Mouse (Mus musculus): ENCODE measurements around the gene Nudt19. TPM values are rescaled to one million over a fixed set of nuclear protein-coding genes. Genes with fewer than 3 reads are reported as not detected.

Gene Nudt19
- total RNA-seq (2023) = 10 to 100 TPM; 12.9 to 13.7 TPM

DNA sequence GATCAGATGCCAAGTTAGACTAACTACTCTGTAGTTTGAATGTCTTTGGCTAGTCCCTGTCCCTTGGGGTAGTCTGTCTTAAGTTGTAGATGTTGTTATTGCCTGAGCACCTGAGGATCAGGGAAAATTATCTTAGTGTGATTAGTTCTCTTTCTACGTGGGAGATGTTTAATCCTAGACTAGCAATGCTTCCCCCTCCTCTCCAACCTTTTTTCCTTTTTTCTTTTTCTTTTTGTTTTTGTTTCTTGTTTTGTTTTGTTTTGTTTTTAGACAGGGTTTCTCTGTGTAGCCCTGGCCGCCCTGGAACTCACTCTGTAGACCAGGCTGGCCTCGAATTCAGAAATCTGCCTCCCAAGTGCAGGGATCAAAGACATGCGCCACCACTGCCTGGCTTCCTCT lies at the start of gene Nudt19:
TSS of gene Nudt19 (minus strand) at position 100 of the 399 bp plus-strand sequence.

DNA sequence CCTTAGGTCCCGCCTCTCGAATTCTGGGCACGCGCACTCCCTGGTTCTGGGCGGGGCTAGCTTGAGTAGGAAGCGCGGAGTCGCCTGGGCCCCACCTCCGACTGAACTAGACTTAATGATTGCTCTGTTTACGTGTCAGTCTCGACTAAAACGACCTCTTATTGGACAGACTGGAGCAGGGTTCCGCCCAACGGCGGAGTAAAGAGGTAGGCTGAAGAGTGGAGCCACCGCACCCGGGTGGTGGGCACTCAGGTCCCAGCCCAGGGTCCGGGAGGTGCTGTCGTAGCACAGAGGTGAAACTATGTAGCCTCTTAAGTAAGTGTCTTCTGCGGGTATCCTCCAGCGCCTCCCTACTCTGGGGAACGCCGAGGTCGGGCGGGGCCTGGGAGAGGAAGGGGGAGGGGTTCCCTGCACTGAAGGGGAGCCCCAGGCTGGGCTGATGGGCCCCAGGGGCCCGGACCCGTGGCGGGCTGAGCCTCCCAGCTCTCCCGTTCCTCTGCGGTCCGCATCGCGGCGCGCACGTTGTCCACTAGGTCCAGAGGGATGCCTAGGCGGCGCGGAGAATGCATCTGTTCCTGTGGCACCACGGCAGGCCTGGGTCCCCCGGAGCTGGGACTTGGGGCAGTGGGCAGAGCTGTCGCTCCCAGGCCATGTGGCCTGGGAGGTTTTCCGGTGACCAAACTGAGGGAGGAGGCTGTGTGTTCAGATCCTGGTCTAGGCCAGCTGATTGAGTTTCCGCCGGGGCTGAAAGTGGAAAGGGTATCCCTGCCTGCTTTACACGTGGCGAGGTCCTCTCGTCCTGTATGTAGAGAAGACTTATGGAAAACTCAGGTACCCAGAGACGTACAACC lies 30.2 kb upstream of the Nudt19 start, which contains the start of gene Ankrd27:
TSS of gene Ankrd27 (plus strand) at position 190 of the 851 bp plus-strand sequence.

DNA sequence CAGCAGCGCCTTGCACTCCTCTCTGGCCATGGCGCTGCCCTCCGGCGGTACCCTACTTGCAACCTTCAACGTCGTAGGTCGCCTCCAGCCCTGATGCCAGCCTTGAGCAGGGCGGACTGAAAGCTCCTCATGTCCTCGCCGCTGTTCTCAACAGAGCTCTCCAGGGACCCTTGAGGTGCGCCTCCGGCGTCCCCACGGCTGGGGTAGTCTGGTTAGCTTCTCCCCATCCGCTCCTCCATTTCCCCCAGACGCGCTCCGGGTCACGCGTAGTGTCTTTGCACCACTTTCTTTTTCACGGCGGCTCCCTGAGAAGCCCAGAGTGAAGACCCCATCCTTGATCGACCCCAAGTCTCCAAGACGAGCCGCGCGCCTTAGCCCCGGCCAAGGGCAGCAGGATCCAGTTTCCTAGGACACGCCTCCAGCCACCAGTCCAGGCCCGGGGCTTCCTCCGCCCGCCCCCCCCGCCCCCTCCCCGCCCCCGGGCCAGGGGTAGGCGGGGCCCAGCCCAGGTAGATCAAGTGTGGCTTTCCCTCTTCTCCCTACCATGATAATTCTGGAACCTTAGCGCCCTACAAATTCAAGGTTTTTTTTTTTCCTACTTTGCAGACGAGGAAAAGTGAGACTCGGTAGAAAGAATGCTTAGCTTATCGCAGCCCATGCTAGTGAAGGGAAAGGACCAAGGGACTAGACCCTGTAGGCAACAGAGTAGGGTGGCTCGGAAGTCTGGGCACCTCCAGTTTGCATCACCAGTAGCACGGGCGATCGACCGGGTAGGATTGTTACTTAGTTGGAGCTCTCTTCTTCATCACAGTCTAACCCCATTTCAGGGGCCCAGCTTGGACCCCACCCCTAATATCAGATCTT lies 29.3 kb upstream of the Nudt19 start, which contains the start of gene Rgs9bp:
TSS of gene Rgs9bp (minus strand) at position 392 of the 864 bp plus-strand sequence.

DNA sequence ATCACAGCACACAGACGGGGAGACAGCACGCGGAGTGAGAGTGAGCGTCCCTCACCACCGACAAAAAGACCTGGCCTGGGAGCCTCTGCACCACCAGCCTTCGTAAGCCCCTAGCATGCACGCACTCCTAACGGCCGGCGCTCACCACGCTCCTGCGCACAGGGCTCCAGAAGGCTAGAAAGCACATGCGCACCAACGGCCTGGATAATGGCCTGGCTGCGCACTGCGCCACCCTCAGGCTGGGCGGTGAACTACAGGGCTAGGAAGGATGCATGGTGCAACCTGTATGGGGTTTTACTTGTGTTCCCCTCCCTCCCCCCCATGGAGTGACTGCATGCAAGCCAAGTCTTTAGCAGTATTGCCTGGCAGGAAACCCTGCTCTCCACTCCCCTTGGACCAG lies 18.5 kb downstream of the Nudt19 start, which contains the start of gene Tdrd12:
TSS of gene Tdrd12 (minus strand) at position 184 of the 400 bp plus-strand sequence.

Other genes with a start within 250 kb of the Nudt19 start
- 10 to 100 TPM in 1 of 2 experiments, 1 to 10 TPM in 1; 9.1 to 12.4 TPM for gene Gpatch1, start 237.9 kb downstream of the Nudt19 start, total RNA-seq (2023)
- gene Rhpn2, start 222.1 kb downstream of the Nudt19 start, total RNA-seq (2023) = under 1 TPM; 0.16 to 0.21 TPM
- 1 to 10 TPM; 4.9 to 6.7 TPM for gene Faap24, start 159.5 kb downstream of the Nudt19 start, total RNA-seq (2023)
- 1 to 10 TPM; 6.1 to 7.4 TPM for gene Cep89, start 159.3 kb downstream of the Nudt19 start, total RNA-seq (2023)
- gene Slc7a9, start 107.5 kb downstream of the Nudt19 start, total RNA-seq (2023) = not detected
- gene Tdrd12, start 18.6 kb downstream of the Nudt19 start, total RNA-seq (2023) = not detected
- under 1 TPM in 1 of 2 experiments, not detected in 1; 0.06 TPM for gene Rgs9bp, start 29.3 kb upstream of the Nudt19 start, total RNA-seq (2023)
- gene Ankrd27, start 29.9 kb upstream of the Nudt19 start, total RNA-seq (2023) = 10 to 100 TPM; 30.3 to 35.3 TPM
- 10 to 100 TPM; 37.1 to 42.2 TPM for gene Pdcd5, start 91.2 kb upstream of the Nudt19 start, total RNA-seq (2023)
- 10 to 100 TPM; 15.9 to 18.9 TPM for gene Dpy19l3, start 198.2 kb upstream of the Nudt19 start, total RNA-seq (2023)
- gene Zfp507, start 246.7 kb upstream of the Nudt19 start, total RNA-seq (2023) = 1 to 10 TPM; 2.4 to 2.6 TPM

Measured in monocyte, adult 59 days (primary cell).